ENCODE assay signal across 8 mouse cellular contexts in the genomic region with DNA sequence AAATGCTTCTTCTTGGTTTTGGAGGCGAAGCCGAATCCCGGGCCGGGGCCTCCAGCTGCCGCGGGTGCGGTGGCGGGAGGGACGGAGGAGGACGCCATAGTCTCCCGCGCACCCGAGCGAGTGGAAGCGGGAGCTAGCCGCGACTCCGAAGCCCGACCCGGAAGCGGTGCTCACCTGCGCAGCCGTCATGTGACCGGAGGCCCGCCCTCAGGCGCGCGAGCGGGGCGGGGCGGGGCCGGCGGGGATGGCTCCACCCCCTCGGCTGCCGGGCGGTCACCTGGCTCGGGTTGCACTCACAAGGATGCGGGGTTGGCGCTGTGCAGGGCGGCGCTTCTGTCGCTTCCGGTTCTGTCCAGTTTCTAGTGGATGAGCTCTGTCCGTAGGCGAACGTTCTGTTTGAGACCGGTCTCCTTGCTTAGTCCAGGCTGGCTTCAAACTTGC. TPM values are rescaled to one million over a fixed set of nuclear protein-coding genes. Genes with fewer than 3 reads are reported as not detected.
DNase-seq lines count a peak whose midpoint lies in the region; ATAC-seq and TF ChIP-seq lines count a peak whose summit lies in the region.

A gene (minus strand): TSS at position 172 of the 441 bp plus-strand sequence.

- H3K36me3 ChIP-seq in G1E (replicated peaks), result peaks cover 42% of the 10 kb centered on the region
- peaks cover 14% of the 10 kb centered on the region for H3K36me3 ChIP-seq in forebrain, embryonic 15.5 days

- peaks cover 71% of the 10 kb centered on the region for H3K4me1 ChIP-seq in G1E (ENCODE audit: insufficient read depth, low read depth, low read length)
- H3K4me1 ChIP-seq in forebrain, embryonic 15.5 days, result peaks cover 19% of the 10 kb centered on the region
- H3K4me1 ChIP-seq in lung, adult 2 months (ENCODE audit: control insufficient read depth, insufficient read depth, low read length), result peaks cover 4% of the 10 kb centered on the region; the same call in 1 of the 2 replicates

- DNase-seq in G1E (ENCODE audit: low spot score), result peak; percentile 79
- peak; percentile 92 to 95 for DNase-seq in cerebellum, adult 18-20 months
- peak; percentile 89 to 91 for DNase-seq in heart, postnatal 14 days
- peak; percentile 90 to 91 for DNase-seq in layer of hippocampus, adult 18-20 months (ENCODE audit: low spot score in 2 of 2)
- DNase-seq in lung, adult 2 months, result peak; percentile 89
- peak; percentile 92 for DNase-seq in testis, postnatal 14 days (ENCODE audit: low spot score)

- peak within 1 kb of the TSS; percentile 89 for H3K4me2 ChIP-seq in forebrain, embryonic 15.5 days (replicated peaks)

- peak; percentile 66 for ATAC-seq in G1E (ENCODE audit: extremely low read depth, insufficient number of reproducible peaks, low FRiP score, poor library complexity, severe bottlenecking)
- peak; percentile 97 for ATAC-seq in forebrain, embryonic 15.5 days (replicated peaks)
- ATAC-seq in neutrophil, adult 5-6 weeks (ENCODE audit: extremely low read depth, insufficient number of reproducible peaks, low FRiP score, poor library complexity, severe bottlenecking), result peak; percentile 81

- no peak for TF ChIP-seq CTCF in G1E (IDR thresholded peaks at IDR 0.05; ENCODE audit: low read depth, low read length)
- TF ChIP-seq CTCF in lung, adult 2 months (IDR thresholded peaks at IDR 0.05; ENCODE audit: insufficient read depth, low read length), result no peak

- H3K9ac ChIP-seq in forebrain, embryonic 15.5 days (replicated peaks), result peak within 1 kb of the TSS; percentile 68

- under 1% methylated on average over 47 of the region's 47 CpGs for WGBS in forebrain, embryonic 15.5 days
- WGBS in lung, adult 2 months, result 1% methylated on average over 47 of the region's 47 CpGs

- H3K4me3 ChIP-seq in G1E (ENCODE audit: low read depth, low read length), result peak within 1 kb of the TSS; percentile 92
- peak within 1 kb of the TSS; percentile 76 for H3K4me3 ChIP-seq in forebrain, embryonic 15.5 days
- peak within 1 kb of the TSS; percentile 73 for H3K4me3 ChIP-seq in lung, adult 2 months (replicated peaks; ENCODE audit: extremely low read depth, low read depth, low read length)

- no peaks in the 10 kb centered on the region for H3K27me3 ChIP-seq in G1E (ENCODE audit: insufficient read depth, low read length)
- H3K27me3 ChIP-seq in forebrain, embryonic 15.5 days, result no peaks in the 10 kb centered on the region

- no peaks in the 10 kb centered on the region for H3K9me3 ChIP-seq in G1E (replicated peaks)
- no peaks in the 10 kb centered on the region for H3K9me3 ChIP-seq in forebrain, embryonic 15.5 days

- intact Hi-C loops in heart, postnatal 14 days (cut with DNase I), result no loop called here

- TF ChIP-seq POLR2A in lung, adult 2 months (IDR thresholded peaks at IDR 0.05; ENCODE audit: borderline replicate concordance, extremely low read depth, low read depth, low read length), result peak; percentile 59; the same call in 1 of the 2 replicates

- no peak within 1 kb of the TSS; the same call in 1 of the 2 replicates for H3K27ac ChIP-seq in forebrain, embryonic 15.5 days (replicated peaks)

RNA-seq across cellular contexts. Expression of the gene that starts here (rescaled TPM):
- total RNA-seq in G1E (2014; fragmentation: Nextera tagmentation) (136 and 141 TPM in 2 replicates), G1E (2017) (126 and 133 TPM in 2 replicates)
- polyA plus RNA-seq in G1E (2012), result 130 and 151 TPM in 2 replicates
- polyA plus RNA-seq in forebrain, embryonic 15.5 days (2015; fragmentation: Nextera tagmentation; extraction: Ambion mirVana), result 24.9 and 26.1 TPM in 2 replicates
- total RNA-seq in heart, postnatal 14 days (2021), result 10 to 100 TPM; 22.8 to 23.1 TPM
- 100 to 1,000 TPM; 103 to 114 TPM for total RNA-seq in layer of hippocampus, adult 18-20 months (2021)
- polyA plus RNA-seq in lung, adult 2 months (2012; rRNA removed), result 36.6 and 45.7 TPM in 2 replicates
- total RNA-seq in neutrophil, adult 5-6 weeks (2017), result 36.5 and 37.1 TPM in 2 replicates
